Mouse (Mus musculus) liver, adult (tissue): ENCODE data around the gene Lama5.

Experiments
- GATA4 ChIP-seq: IDR thresholded peaks from 2 replicates; pipeline ENCODE4 v1.6.1; 2014; ENCODE audit warnings: mild to moderate bottlenecking, low read length; ENCODE audit not compliant: insufficient replicate concordance

The Lama5 gene

GRCm38 (mm10) chr2:180218241-180218640 lies 7.4 kb downstream of the Lama5 start:
- no peak for TF ChIP-seq GATA4

GRCm38 (mm10) chr2:180217587-180217986 lies 8.1 kb downstream of the Lama5 start:
- TF ChIP-seq GATA4, result no peak

- no peak for TF ChIP-seq GATA4
Measured at GRCm38 (mm10) chr2:180216921-180217320, 8.7 kb downstream of the Lama5 start.

- peak; percentile 18; the same call in 1 of the 2 replicates for TF ChIP-seq GATA4
Measured at GRCm38 (mm10) chr2:180215951-180216350, 9.7 kb downstream of the Lama5 start.

- TF ChIP-seq GATA4, result no peak
Measured at GRCm38 (mm10) chr2:180215011-180215461, 10.6 kb downstream of the Lama5 start.

GRCm38 (mm10) chr2:180214352-180214978 lies 11.2 kb downstream of the Lama5 start:
- TF ChIP-seq GATA4, result no peak

GRCm38 (mm10) chr2:180212255-180212654 lies 13.4 kb downstream of the Lama5 start:
- no peak for TF ChIP-seq GATA4

GRCm38 (mm10) chr2:180208976-180209375 lies 16.7 kb downstream of the Lama5 start:
- no peak for TF ChIP-seq GATA4

- TF ChIP-seq GATA4, result no peak
Measured at GRCm38 (mm10) chr2:180207840-180208239, 17.8 kb downstream of the Lama5 start.

GRCm38 (mm10) chr2:180205956-180206280 lies 19.7 kb downstream of the Lama5 start:
- no peak for TF ChIP-seq GATA4

- TF ChIP-seq GATA4, result no peak
Measured at GRCm38 (mm10) chr2:180205083-180205955, 20.3 kb downstream of the Lama5 start.

- TF ChIP-seq GATA4, result no peak
Measured at GRCm38 (mm10) chr2:180204501-180204900, 21.2 kb downstream of the Lama5 start.

- TF ChIP-seq GATA4, result no peak
Measured at GRCm38 (mm10) chr2:180202805-180203204, 22.9 kb downstream of the Lama5 start.

GRCm38 (mm10) chr2:180202263-180202662 lies 23.4 kb downstream of the Lama5 start:
- TF ChIP-seq GATA4, result no peak

GRCm38 (mm10) chr2:180201303-180201702 lies 24.4 kb downstream of the Lama5 start:
- no peak for TF ChIP-seq GATA4

- no peak for TF ChIP-seq GATA4
Measured at GRCm38 (mm10) chr2:180200681-180201080, 25.0 kb downstream of the Lama5 start.
